Mouse (Mus musculus): ENCODE measurements around the gene Kcnj1. TPM values are rescaled to one million over a fixed set of nuclear protein-coding genes. Genes with fewer than 3 reads are reported as not detected.
A peak's percentile ranks its signal among the peaks of the same experiment; 100 is the strongest.

The Kcnj1 gene
- polyA plus RNA-seq, 1 experiment from 2014 or later: not detected

DNA sequence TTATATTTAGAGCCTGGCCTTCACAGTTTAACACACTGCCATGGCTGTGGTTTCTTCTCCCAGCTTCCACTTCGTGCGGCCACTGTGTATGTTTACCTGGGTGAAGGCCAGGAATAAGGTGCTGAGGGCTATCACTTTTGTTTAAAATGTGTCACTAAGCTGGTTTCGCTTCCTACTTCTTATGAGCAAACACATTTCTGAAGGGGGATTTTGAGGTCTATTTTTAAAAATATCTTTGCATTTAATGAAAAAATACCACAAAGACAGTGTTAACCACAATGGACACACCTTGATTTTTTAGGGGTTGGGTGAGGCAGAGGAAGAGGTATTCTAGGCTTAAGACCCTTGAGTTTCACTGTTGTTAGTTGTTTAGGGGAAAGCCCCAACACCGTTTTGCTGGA is 22.5 kb downstream of the Kcnj1 start:
- Histone ChIP-seq H3K4me3 (no peak overlapping the region), H3K9me3 (replicated peaks) (no peaks in the 10 kb centered on the region), H3K4me2 (no peak overlapping the region), H3K36me3 (no peaks in the 10 kb centered on the region), H3K27me3 (no peaks in the 10 kb centered on the region), H3K4me1 (replicated peaks) (peaks cover under 1% of the 10 kb centered on the region; the same call in 1 of the 2 replicates), H3K27ac (no peak overlapping the region), H3K9ac (no peak overlapping the region)
- 75% methylated on average over 4 of the region's 4 CpGs for WGBS
- no peak for ATAC-seq (replicated peaks; ENCODE audit: insufficient number of reproducible peaks, insufficient read depth, low FRiP score, low read depth)

DNA sequence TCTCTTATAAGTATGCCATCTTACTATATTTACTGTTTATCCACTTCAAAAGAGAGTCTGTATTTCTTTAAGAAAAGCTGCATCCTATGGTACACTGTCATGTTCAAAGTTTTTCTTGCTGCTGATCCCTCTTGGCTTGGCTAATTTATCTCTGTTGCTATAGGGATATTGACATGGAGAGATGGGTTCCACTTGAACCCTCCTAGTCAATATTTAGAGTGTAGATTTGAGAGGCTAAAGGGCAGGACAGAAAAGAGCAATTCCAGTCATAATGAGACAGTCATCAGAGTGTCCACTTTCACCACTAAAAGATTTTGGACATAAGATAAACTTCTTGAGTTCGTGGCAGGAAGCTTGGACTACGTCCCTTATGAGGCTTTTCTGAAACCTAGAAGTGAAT is 27.9 kb downstream of the Kcnj1 start:
- H3K9me3 ChIP-seq (replicated peaks): no peaks in the 10 kb centered on the region
- ATAC-seq (replicated peaks; ENCODE audit: insufficient number of reproducible peaks, insufficient read depth, low FRiP score, low read depth): no peak
- 53% methylated on average over 2 of the region's 2 CpGs for WGBS
- H3K9ac ChIP-seq: no peak overlapping the region
- no peak overlapping the region for H3K4me3 ChIP-seq
- peak overlapping the region; percentile 41 for H3K27ac ChIP-seq
- no peak overlapping the region for H3K4me2 ChIP-seq
- no peaks in the 10 kb centered on the region for H3K27me3 ChIP-seq
- peaks cover 18% of the 10 kb centered on the region for H3K4me1 ChIP-seq (replicated peaks)
- no peaks in the 10 kb centered on the region for H3K36me3 ChIP-seq

DNA sequence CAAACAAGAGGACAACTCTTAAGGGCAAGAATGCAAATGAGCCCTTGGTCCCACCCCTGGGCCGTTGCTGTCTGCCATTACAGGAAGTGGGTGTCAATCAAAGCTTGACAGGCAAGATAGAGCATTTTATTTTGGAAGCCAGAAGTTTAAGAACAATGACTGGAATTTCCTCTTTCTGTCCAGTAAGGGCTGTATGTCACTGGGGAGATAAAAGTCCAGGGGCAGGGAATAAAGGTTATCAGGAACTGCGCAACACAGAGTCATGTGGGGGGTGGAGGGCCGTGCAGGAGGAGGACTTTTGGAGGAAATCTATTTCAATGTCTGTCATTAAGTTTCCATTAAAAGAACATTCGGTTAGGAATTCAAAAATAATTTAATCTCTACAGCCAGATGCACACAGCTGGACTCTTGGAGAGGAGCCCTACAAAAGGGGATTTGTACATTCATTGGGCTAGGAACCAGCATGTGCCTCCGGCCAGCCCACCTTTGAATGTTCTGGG is 28.4 kb downstream of the Kcnj1 start:
- Histone ChIP-seq H3K27ac (peak overlapping the region; percentile 41), H3K9ac (no peak overlapping the region), H3K36me3 (no peaks in the 10 kb centered on the region), H3K4me1 (replicated peaks) (peaks cover 18% of the 10 kb centered on the region), H3K27me3 (no peaks in the 10 kb centered on the region), H3K9me3 (replicated peaks) (no peaks in the 10 kb centered on the region), H3K4me3 (no peak overlapping the region), H3K4me2 (no peak overlapping the region)
- ATAC-seq (replicated peaks; ENCODE audit: insufficient number of reproducible peaks, insufficient read depth, low FRiP score, low read depth): peak; percentile 87
- 26% methylated on average over 5 of the region's 5 CpGs for WGBS

DNA sequence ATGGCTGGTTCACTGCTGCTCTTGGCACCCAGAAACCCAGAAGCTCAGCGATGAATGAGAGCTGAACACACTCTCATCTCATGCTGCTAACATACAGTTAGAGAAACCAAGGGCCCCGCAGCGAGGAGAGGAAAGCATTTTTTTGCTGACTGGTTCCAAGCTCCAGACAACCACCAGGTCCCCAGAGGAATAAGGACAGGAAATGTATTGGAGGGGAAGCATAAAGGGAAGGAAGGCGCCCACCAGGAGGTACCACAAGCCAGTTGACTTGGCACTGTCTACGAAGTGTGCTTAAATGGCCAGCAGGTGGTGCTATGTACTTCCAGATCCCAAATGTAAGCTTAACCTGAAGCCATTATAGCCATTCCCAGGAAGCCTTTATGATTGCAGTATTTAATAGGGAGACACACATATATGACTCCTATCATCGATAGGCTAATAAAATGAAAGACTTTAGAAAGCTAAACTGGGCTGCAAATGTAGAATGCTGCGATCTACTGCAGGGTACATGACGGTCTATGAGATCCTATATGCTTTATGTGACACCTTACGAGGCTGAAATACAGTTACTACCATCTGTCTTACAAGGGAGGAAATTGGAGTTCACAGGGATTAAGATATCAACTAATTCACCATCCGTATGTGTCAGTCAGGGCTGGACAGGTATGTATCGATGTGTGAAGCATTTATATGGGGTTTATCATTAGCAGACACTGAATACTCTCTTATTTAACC is 33.1 kb downstream of the Kcnj1 start:
- no peak for ATAC-seq (replicated peaks; ENCODE audit: insufficient number of reproducible peaks, insufficient read depth, low FRiP score, low read depth)
- 40% methylated on average over 11 of the region's 11 CpGs for WGBS

DNA sequence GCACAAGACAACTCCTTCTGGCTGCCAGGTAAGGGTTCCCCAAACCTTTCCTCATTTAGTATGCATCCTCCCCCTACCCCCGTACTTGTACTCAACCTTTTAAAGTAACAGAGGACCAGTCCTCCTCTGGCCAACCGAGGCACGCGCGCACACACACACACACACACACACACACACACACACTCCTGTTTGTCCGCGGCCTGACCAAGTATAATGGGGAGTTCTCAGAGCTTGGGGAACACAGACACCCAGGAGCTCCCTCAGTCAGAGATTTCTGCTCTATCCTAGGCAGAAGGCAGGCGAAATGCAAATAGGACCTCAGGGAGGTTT is 36.4 kb downstream of the Kcnj1 start:
- WGBS: 16% methylated on average over 8 of the region's 8 CpGs
- no peak for ATAC-seq (replicated peaks; ENCODE audit: insufficient number of reproducible peaks, insufficient read depth, low FRiP score, low read depth)
- H3K9ac ChIP-seq: peak overlapping the region; percentile 59
- H3K27me3 ChIP-seq: peaks cover 12% of the 10 kb centered on the region; the same call in 1 of the 2 replicates
- H3K27ac ChIP-seq: no peak overlapping the region
- H3K36me3 ChIP-seq: no peaks in the 10 kb centered on the region
- peak overlapping the region; percentile 59 for H3K4me3 ChIP-seq
- H3K4me1 ChIP-seq (replicated peaks): peaks cover 17% of the 10 kb centered on the region
- no peaks in the 10 kb centered on the region for H3K9me3 ChIP-seq (replicated peaks)
- peak overlapping the region; percentile 97 for H3K4me2 ChIP-seq

More for the DNA sequence above, 33.1 kb downstream of the Kcnj1 start:
- peaks cover 28% of the 10 kb centered on the region for H3K4me1 ChIP-seq (replicated peaks)
- H3K36me3 ChIP-seq: no peaks in the 10 kb centered on the region
- H3K9ac ChIP-seq: no peak overlapping the region
- no peak overlapping the region for H3K27ac ChIP-seq
- peaks cover 12% of the 10 kb centered on the region; the same call in 1 of the 2 replicates for H3K27me3 ChIP-seq
- H3K9me3 ChIP-seq (replicated peaks): no peaks in the 10 kb centered on the region
- no peak overlapping the region for H3K4me3 ChIP-seq
- H3K4me2 ChIP-seq: no peak overlapping the region

DNA sequence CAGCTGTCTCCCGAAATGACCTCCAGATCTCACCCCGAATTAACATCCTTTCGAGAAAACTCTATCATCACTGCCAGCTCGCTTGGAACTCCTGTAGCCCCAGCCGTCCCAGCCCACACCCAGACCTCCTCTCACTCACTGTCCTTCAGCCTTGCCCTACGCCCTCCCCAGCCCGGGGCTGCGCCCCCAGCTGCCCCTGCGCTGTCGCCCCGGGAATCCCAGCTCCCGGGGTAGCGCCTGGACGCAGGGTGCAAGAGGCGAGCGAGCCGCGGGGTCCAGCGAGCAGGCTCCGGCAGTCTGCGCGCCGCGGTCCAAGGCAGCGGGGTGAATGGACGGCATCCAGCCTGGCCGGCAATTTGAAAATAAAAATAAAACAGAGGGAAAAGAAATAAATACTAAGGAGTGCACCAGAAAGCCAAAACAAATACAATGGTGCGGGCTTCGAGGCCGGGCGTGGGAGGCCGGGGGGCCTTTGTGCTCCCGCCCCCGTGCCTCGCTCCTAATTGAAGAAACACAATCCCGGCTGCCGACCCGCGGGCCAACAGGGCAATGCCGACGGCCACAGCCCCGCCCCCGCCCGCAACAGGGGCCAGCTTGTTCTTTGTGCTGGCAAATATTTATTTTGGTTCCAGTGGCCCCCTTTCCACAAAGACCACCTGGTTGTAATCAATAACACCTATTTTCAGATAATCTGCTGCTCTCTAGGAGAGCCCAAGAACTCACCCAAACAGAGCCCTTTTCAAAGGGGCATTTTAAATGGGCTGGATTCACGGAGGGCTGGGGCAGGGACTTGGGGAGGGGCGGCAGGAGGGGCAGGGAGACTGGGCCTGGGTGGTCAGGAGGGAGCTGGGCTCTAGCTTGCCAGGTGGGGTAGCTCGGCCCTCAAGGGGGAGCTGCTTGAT is 37.0 kb downstream of the Kcnj1 start:
- 3% methylated on average over 47 of the region's 47 CpGs for WGBS
- H3K27ac ChIP-seq: no peak overlapping the region
- no peak for ATAC-seq (replicated peaks; ENCODE audit: insufficient number of reproducible peaks, insufficient read depth, low FRiP score, low read depth)

DNA sequence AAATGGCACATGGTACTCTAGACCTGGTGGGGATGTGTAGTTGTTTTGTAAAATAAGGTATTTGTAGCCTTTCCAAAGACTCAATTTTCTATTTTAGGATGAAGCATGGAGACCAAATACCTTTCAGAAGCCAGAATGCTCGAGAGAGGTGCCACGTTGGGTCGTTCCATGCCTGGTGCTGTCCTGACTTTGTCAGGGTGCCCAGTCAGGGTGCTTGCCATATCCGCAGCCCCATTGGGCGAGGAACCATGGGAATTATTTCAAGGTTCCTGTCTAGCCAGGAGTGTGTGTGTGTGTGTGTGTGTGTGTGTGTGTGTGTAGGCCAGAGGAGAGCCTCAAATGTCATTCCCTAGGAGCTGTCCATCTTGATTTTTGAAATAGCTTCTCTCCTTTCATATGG is 38.4 kb downstream of the Kcnj1 start:
- H3K4me2 ChIP-seq: no peak overlapping the region
- H3K27ac ChIP-seq: no peak overlapping the region
- WGBS: 90% methylated on average over 5 of the region's 5 CpGs
- peaks cover 15% of the 10 kb centered on the region for H3K4me1 ChIP-seq (replicated peaks)
- peaks cover 12% of the 10 kb centered on the region; the same call in 1 of the 2 replicates for H3K27me3 ChIP-seq
- H3K9ac ChIP-seq: no peak overlapping the region
- no peaks in the 10 kb centered on the region for H3K36me3 ChIP-seq
- ATAC-seq (replicated peaks; ENCODE audit: insufficient number of reproducible peaks, insufficient read depth, low FRiP score, low read depth): no peak
- no peak overlapping the region for H3K4me3 ChIP-seq
- no peaks in the 10 kb centered on the region for H3K9me3 ChIP-seq (replicated peaks)

More for the DNA sequence above, 37.0 kb downstream of the Kcnj1 start:
- H3K4me2 ChIP-seq: peak overlapping the region; percentile 97
- peaks cover 12% of the 10 kb centered on the region; the same call in 1 of the 2 replicates for H3K27me3 ChIP-seq
- peak overlapping the region; percentile 59 for H3K4me3 ChIP-seq
- H3K4me1 ChIP-seq (replicated peaks): peaks cover 17% of the 10 kb centered on the region
- no peaks in the 10 kb centered on the region for H3K36me3 ChIP-seq
- H3K9me3 ChIP-seq (replicated peaks): no peaks in the 10 kb centered on the region
- peak overlapping the region; percentile 59 for H3K9ac ChIP-seq

DNA sequence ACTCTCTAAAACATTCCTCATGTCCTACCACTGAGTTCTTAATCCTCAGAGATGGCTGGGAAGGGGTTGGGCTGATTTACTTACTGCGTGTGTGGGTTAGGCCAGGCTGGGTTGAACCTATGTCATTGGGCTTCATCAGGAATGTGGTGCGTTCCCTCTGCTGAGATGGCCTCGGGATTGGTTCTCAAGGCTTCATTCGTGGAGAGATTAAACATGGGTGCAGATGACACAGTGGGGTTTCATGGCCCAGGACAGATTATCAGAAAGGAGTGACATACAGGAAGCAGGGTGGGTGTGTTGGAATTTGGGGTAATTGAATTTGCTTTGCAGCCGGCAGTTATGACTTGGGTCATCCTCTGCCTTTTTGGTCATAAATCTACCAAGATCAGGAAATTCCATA is 39.2 kb downstream of the Kcnj1 start:
- no peak for ATAC-seq (replicated peaks; ENCODE audit: insufficient number of reproducible peaks, insufficient read depth, low FRiP score, low read depth)
- no peak overlapping the region for H3K4me2 ChIP-seq
- peaks cover 15% of the 10 kb centered on the region for H3K4me1 ChIP-seq (replicated peaks)
- peaks cover 9% of the 10 kb centered on the region; the same call in 1 of the 2 replicates for H3K27me3 ChIP-seq
- no peaks in the 10 kb centered on the region for H3K36me3 ChIP-seq
- WGBS: 81% methylated on average over 5 of the region's 5 CpGs
- H3K4me3 ChIP-seq: no peak overlapping the region
- no peak overlapping the region for H3K27ac ChIP-seq
- H3K9ac ChIP-seq: no peak overlapping the region
- no peaks in the 10 kb centered on the region for H3K9me3 ChIP-seq (replicated peaks)

DNA sequence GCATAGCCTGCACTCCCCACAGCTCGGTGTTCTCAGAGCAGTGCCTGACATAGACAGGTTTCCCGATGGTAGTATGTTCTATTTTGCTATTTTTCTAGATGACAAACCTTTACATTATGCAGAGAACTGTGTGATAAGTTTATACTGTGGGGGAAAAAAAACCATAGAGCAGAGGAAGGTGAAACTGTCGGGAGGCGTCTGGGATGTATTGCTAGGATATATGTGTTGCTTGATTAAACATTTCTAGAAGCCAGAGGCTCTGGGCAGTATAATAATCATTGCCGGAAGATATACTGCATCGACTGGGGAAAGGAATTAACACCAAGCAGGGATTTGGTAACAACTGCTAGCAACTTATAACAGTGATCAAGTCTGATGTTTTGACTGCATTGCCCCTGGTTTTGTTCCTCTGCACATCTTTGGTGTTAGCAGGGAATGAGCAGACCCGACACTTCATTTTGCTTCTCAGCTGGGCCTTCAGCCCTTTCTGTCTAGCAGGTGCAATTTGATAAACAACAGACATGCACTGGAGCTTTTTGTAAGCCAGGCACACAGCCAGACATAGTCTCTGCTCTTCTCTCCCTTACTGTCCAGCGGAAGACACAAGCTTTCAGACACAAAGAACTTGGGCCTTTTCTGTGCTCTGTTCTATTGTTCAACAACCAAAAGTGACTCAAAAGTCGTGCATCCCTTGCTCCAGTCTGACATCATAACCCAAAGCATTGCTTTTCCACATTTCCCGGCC is 40.7 kb downstream of the Kcnj1 start:
- WGBS: 47% methylated on average over 10 of the region's 10 CpGs
- H3K27ac ChIP-seq: no peak overlapping the region
- no peak for ATAC-seq (replicated peaks; ENCODE audit: insufficient number of reproducible peaks, insufficient read depth, low FRiP score, low read depth)
- H3K9me3 ChIP-seq (replicated peaks): no peaks in the 10 kb centered on the region
- peaks cover 8% of the 10 kb centered on the region; the same call in 1 of the 2 replicates for H3K27me3 ChIP-seq
- no peaks in the 10 kb centered on the region for H3K36me3 ChIP-seq
- peaks cover 24% of the 10 kb centered on the region for H3K4me1 ChIP-seq (replicated peaks)
- no peak overlapping the region for H3K4me3 ChIP-seq
- no peak overlapping the region for H3K4me2 ChIP-seq
- no peak overlapping the region for H3K9ac ChIP-seq

DNA sequence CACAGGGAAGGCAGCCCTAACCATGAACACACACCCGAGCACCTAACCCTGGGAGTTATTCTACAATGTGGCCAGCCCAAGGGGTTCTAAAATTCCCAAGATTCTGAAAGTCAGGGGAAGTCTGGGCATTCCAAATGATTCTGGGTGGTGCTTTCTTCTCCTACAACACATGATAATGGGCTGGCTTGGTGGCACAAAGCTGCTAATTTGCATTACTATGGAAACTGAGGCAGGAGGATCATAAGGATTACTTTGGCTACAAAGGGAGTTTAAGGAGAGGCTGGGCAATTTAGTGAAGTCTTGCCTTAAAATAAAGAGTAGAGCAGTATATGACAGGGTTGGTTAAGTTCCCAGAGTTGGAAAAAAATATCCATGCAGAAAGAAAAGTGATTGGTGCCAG is 42.7 kb downstream of the Kcnj1 start:
- H3K27ac ChIP-seq: no peak overlapping the region
- H3K36me3 ChIP-seq: no peaks in the 10 kb centered on the region; the same call in 1 of the 2 replicates
- ATAC-seq (replicated peaks; ENCODE audit: insufficient number of reproducible peaks, insufficient read depth, low FRiP score, low read depth): no peak
- H3K9me3 ChIP-seq (replicated peaks): no peaks in the 10 kb centered on the region
- H3K4me1 ChIP-seq (replicated peaks): peaks cover 8% of the 10 kb centered on the region; the same call in 1 of the 2 replicates
- H3K27me3 ChIP-seq: no peaks in the 10 kb centered on the region
- H3K4me3 ChIP-seq: no peak overlapping the region
- 71% methylated on average over 1 of the region's 1 CpGs for WGBS
- no peak overlapping the region for H3K9ac ChIP-seq
- H3K4me2 ChIP-seq: no peak overlapping the region

DNA sequence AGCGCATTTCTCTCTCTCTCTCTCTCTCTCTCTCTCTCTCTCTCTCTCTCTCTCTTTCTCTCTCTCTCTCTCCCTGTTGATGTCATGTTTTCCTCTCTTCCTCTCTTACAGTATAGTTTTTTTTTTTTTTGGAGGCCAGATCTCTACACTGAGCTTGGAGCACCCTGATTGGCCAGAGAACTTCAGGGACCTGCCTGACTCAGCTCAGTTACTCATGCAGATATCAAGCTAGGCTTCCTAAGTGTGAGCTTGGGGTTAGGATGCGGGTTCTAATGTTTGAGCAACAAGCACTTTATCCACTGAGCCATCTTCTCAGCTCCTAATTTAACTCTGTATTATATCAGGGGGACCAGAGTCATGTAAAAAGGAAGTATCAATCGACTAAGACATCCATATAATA is 43.7 kb downstream of the Kcnj1 start:
- Histone ChIP-seq H3K36me3 (no peaks in the 10 kb centered on the region; the same call in 1 of the 2 replicates), H3K4me2 (no peak overlapping the region), H3K27ac (no peak overlapping the region), H3K4me1 (replicated peaks) (peaks cover 8% of the 10 kb centered on the region; the same call in 1 of the 2 replicates), H3K4me3 (no peak overlapping the region), H3K27me3 (no peaks in the 10 kb centered on the region), H3K9ac (no peak overlapping the region), H3K9me3 (replicated peaks) (no peaks in the 10 kb centered on the region)
- no peak for ATAC-seq (replicated peaks; ENCODE audit: insufficient number of reproducible peaks, insufficient read depth, low FRiP score, low read depth)
- WGBS: 80% methylated on average over 3 of the region's 3 CpGs
